Mouse (Mus musculus): ENCODE results near the gene Lrrc26. TPM values are rescaled to one million over a fixed set of nuclear protein-coding genes. Genes with fewer than 3 reads are reported as not detected.
A peak's percentile ranks its signal among the peaks of the same experiment; 100 is the strongest.

The Lrrc26 gene
- polyA plus RNA-seq, 1 experiment from 2014 or later = not detected

DNA sequence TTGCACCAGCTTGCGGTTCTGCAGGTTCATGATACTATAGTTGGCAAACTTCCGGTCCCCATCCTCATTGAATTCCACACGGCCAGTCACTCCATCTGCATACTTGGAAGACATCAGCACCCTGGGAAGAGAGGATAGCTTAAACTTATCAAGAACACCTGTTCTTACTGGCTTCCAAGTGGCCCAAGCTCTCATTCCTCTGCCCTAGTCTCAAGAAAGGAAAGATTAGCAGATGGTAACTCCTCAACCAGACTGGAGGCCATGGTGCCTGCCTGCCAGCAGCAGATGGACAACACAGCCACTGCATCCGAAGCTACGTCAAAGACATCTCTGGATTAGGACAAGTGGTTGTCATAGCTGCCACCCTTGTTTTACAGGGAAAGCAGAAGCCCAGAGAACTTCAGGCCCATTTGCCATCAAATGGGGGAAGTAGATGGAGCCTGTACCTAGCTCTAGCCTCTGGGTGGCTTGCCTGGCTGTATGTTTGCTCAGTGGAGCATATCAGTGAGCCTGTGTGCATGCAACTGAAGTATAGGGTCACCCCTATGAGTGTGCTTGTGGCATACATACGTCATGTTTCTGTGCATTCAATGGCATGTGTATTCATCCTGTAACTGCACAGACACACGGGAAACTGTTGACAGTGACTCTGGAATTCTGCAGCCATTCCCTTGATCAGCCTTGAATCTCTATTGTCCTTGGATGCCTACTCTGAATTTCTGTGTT, 14.4 kb downstream of the Lrrc26 start:
- no peaks in the 10 kb centered on the region for H3K36me3 ChIP-seq (ENCODE audit: control insufficient read depth, insufficient read depth, low read length)
- no peak for ATAC-seq (ENCODE audit: insufficient number of reproducible peaks, insufficient read depth, low FRiP score, low read depth)
- H3K27ac ChIP-seq (replicated peaks in 1 of 2; ENCODE audit: control insufficient read depth in 1 of 2, insufficient read depth in 1 of 2, low read depth in 2 of 2, low read length in 2 of 2) = no peak overlapping the region
- H3K27me3 ChIP-seq (ENCODE audit: control insufficient read depth, insufficient read depth, low read length) = peaks cover 65% of the 10 kb centered on the region
- 69% methylated on average over 7 of the region's 7 CpGs for WGBS
- H3K4me3 ChIP-seq (ENCODE audit: control insufficient read depth in 1 of 2, insufficient read depth in 1 of 2, low read depth in 1 of 2, low read length in 2 of 2) = no peak overlapping the region
- H3K4me1 ChIP-seq (ENCODE audit: control insufficient read depth in 2 of 2, insufficient read depth in 2 of 2, low read length in 2 of 2) = peaks cover 4 to 5% of the 10 kb centered on the region in 2 experiments; a peak in 1 of 4 replicates
- no peak overlapping the region for H3K9ac ChIP-seq (ENCODE audit: low read length)
- no peak overlapping the region for H3K4me2 ChIP-seq (ENCODE audit: low read length)
- H3K9me3 ChIP-seq (ENCODE audit: control insufficient read depth, low read length) = no peaks in the 10 kb centered on the region

DNA sequence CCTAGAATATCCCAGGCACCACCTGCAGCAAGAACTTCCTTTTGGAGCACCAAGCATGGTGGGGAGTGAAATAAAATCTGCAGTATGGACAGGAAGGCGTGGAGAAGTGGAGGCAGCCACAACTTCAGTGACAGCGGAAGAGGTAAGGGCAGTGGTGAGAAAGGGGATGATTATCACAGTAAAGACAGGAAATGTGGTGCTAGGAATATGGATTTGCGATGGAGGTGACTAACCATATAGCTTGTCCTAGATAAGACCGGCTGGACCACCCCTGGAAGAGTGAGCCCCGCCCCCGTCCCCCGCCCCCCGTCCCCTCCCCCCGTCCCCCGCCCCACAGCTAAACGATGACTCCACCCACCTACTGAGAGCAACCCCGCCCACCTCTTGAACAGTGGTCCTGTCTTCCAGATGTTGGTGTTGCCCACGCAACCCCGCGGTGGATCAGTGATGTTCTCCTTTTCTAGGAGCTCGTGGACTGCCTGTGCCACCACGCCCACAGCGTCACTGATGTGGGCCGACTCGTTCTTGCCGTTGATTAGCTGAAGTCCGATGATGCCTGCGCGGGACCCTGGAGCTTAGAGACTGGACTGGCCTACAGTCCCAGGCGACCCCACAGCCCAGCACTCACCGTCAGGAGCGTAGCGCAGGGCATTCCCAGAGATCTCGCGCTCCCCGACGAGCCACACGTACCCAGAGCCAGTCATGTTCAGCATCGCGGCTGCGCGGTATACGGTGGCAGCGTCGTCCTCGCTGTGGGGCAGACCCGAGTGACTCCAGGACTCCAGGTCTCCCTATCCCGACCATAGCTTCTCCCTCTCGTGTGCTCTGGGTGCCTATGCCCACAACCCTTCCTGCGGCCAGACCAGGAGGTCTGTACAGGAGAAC, 15.2 kb downstream of the Lrrc26 start:
- ATAC-seq (ENCODE audit: insufficient number of reproducible peaks, insufficient read depth, low FRiP score, low read depth) = 0 out of 2 replicates have a peak, but pooled peaks have one; percentile 26
- 3% methylated on average over 41 of the region's 45 CpGs for WGBS
- peaks cover 72% of the 10 kb centered on the region for H3K27me3 ChIP-seq (ENCODE audit: control insufficient read depth, insufficient read depth, low read length)

DNA sequence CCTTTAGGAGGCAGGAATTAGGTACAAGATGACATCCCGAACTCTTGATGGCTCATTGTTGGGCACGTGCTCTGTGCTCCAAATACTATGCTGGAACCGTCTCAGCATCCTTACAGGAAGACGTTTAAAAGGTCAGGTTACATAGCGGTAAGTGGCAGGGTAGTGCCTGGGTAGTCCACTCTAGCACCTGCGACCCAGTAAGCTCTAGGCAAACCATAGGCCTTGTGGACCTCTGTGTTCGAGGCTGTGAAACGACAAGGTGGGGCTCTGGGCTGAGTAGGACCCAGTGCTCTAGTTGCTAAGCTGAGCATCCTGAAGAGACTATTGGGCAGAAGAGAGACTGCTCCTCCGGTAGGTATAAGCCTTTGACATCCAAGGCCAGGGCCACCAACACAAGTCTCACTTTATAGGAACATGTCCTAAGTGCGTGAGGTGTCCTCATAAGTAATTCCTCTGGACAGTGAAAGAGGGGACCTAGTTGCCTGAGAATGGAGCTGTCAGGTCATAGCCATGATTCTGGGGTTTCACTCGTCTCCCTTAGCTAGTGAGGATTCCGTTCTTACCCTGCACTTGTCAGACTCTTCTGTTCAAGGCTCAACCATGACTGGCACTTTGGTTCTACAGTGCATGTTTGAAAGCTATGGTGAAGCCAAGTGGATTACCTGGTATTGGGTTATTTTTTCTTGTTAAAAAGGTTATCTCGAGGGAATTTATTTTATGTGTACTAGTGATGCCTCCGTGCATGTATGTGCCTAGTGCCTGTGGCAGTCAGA, 16.1 kb downstream of the Lrrc26 start:
- H3K4me1 ChIP-seq (ENCODE audit: control insufficient read depth in 2 of 2, insufficient read depth in 2 of 2, low read length in 2 of 2) = peaks cover 4 to 5% of the 10 kb centered on the region in 2 experiments; a peak in 1 of 4 replicates
- no peak overlapping the region for H3K4me3 ChIP-seq (ENCODE audit: control insufficient read depth in 1 of 2, insufficient read depth in 1 of 2, low read depth in 1 of 2, low read length in 2 of 2)
- H3K9ac ChIP-seq (ENCODE audit: low read length) = no peak overlapping the region
- no peak overlapping the region for H3K27ac ChIP-seq (replicated peaks in 1 of 2; ENCODE audit: control insufficient read depth in 1 of 2, insufficient read depth in 1 of 2, low read depth in 2 of 2, low read length in 2 of 2)
- H3K27me3 ChIP-seq (ENCODE audit: control insufficient read depth, insufficient read depth, low read length) = peaks cover 80% of the 10 kb centered on the region
- WGBS = 42% methylated on average over 14 of the region's 14 CpGs
- peak overlapping the region; percentile 73 for H3K4me2 ChIP-seq (ENCODE audit: low read length)
- no peaks in the 10 kb centered on the region for H3K36me3 ChIP-seq (ENCODE audit: control insufficient read depth, insufficient read depth, low read length)
- no peaks in the 10 kb centered on the region for H3K9me3 ChIP-seq (ENCODE audit: control insufficient read depth, low read length)
- no peak for ATAC-seq (ENCODE audit: insufficient number of reproducible peaks, insufficient read depth, low FRiP score, low read depth)

More for the DNA sequence above, 15.2 kb downstream of the Lrrc26 start:
- Histone ChIP-seq H3K4me1 (ENCODE audit: control insufficient read depth in 2 of 2, insufficient read depth in 2 of 2, low read length in 2 of 2) (peaks cover 4 to 5% of the 10 kb centered on the region in 2 experiments; a peak in 1 of 4 replicates), H3K9me3 (ENCODE audit: control insufficient read depth, low read length) (no peaks in the 10 kb centered on the region), H3K4me3 (ENCODE audit: control insufficient read depth in 1 of 2, insufficient read depth in 1 of 2, low read depth in 1 of 2, low read length in 2 of 2) (peak overlapping the region; percentile 31 to 44), H3K4me2 (ENCODE audit: low read length) (peak overlapping the region; percentile 73), H3K36me3 (ENCODE audit: control insufficient read depth, insufficient read depth, low read length) (no peaks in the 10 kb centered on the region), H3K27ac (replicated peaks in 1 of 2; ENCODE audit: control insufficient read depth in 1 of 2, insufficient read depth in 1 of 2, low read depth in 2 of 2, low read length in 2 of 2) (no peak overlapping the region), H3K9ac (ENCODE audit: low read length) (peak overlapping the region; percentile 25; the same call in 1 of the 2 replicates)

DNA sequence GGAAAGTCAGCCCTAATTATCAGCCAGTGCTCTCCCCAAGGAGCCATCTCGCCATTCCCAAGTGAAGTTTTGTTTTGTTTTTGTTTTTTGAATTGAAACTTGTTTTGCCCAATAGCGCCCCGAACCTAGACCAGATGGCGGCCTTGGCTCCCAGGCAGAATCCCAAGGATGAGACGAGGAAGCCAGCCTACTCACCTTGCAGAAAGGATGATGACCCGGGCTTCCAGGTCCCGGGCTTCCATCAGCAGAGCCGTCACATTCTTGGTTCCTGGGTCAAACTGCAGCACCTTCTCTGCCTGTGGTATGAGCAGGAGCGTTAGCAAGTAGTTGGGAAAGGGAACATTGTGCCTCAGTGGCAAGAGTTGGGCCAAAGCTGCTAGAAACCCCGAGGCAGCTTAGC, 20.5 kb downstream of the Lrrc26 start:
- WGBS = 47% methylated on average over 10 of the region's 10 CpGs
- Histone ChIP-seq H3K36me3 (ENCODE audit: control insufficient read depth, insufficient read depth, low read length) (no peaks in the 10 kb centered on the region), H3K4me2 (ENCODE audit: low read length) (no peak overlapping the region), H3K4me1 (ENCODE audit: control insufficient read depth in 2 of 2, insufficient read depth in 2 of 2, low read length in 2 of 2) (0 out of 4 replicates have a peak, but pooled peaks cover 0 to 1% of the 10 kb centered on the region in 2 experiments), H3K27me3 (ENCODE audit: control insufficient read depth, insufficient read depth, low read length) (peaks cover 87% of the 10 kb centered on the region), H3K4me3 (ENCODE audit: control insufficient read depth in 1 of 2, insufficient read depth in 1 of 2, low read depth in 1 of 2, low read length in 2 of 2) (no peak overlapping the region), H3K9me3 (ENCODE audit: control insufficient read depth, low read length) (no peaks in the 10 kb centered on the region), H3K9ac (ENCODE audit: low read length) (no peak overlapping the region), H3K27ac (replicated peaks in 1 of 2; ENCODE audit: control insufficient read depth in 1 of 2, insufficient read depth in 1 of 2, low read depth in 2 of 2, low read length in 2 of 2) (no peak overlapping the region)
- ATAC-seq (ENCODE audit: insufficient number of reproducible peaks, insufficient read depth, low FRiP score, low read depth) = no peak

DNA sequence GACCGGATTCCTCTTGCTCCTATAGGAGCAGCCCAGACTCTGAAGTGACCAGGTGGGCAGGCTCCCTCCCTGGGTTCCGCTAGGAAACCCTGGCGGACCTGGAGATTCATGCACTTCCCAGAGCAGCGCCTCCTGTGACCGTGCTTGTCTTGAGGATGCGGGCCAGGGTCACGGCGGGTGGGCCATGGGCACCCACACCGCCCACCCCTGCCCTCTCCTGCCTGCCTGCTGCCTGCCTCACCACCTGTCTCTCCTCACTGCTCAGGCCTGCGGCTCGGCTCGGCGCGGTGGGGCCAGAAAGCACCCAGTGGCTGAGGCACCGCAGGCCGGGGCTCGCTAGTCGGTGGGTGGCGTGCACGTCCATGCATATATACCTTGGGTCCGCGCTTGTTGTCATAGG, 21.3 kb downstream of the Lrrc26 start:
- no peak overlapping the region for H3K9ac ChIP-seq (ENCODE audit: low read length)
- WGBS = 1% methylated on average over 21 of the region's 22 CpGs
- no peaks in the 10 kb centered on the region for H3K4me1 ChIP-seq (ENCODE audit: control insufficient read depth in 2 of 2, insufficient read depth in 2 of 2, low read length in 2 of 2)
- H3K27ac ChIP-seq (replicated peaks in 1 of 2; ENCODE audit: control insufficient read depth in 1 of 2, insufficient read depth in 1 of 2, low read depth in 2 of 2, low read length in 2 of 2) = no peak overlapping the region
- no peaks in the 10 kb centered on the region for H3K36me3 ChIP-seq (ENCODE audit: control insufficient read depth, insufficient read depth, low read length)
- peaks cover 80% of the 10 kb centered on the region for H3K27me3 ChIP-seq (ENCODE audit: control insufficient read depth, insufficient read depth, low read length)
- no peaks in the 10 kb centered on the region for H3K9me3 ChIP-seq (ENCODE audit: control insufficient read depth, low read length)
- ATAC-seq (ENCODE audit: insufficient number of reproducible peaks, insufficient read depth, low FRiP score, low read depth) = no peak
- H3K4me2 ChIP-seq (ENCODE audit: low read length) = no peak overlapping the region
- no peak overlapping the region for H3K4me3 ChIP-seq (ENCODE audit: control insufficient read depth in 1 of 2, insufficient read depth in 1 of 2, low read depth in 1 of 2, low read length in 2 of 2)

DNA sequence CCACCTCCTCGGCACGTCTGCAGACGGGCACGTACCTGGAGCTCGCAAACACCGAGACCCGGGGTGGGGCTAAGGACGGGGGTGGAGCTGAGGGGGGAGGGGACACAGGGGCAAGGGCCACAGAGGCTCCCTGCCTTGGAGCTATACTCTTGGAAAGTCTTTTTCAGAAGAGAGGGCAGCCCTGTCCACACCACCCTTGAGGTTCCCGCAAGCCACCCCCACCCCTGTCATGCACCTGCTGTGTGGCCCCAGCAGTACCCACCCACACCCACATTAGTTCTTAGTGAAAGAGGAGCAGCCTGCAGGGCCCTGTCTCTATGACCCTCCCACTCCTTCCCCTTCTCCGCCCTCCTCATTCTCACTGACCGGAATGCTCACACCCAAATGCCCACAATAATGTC, 21.8 kb downstream of the Lrrc26 start:
- no peak overlapping the region for H3K4me3 ChIP-seq (ENCODE audit: control insufficient read depth in 1 of 2, insufficient read depth in 1 of 2, low read depth in 1 of 2, low read length in 2 of 2)
- H3K9me3 ChIP-seq (ENCODE audit: control insufficient read depth, low read length) = no peaks in the 10 kb centered on the region
- ATAC-seq (ENCODE audit: insufficient number of reproducible peaks, insufficient read depth, low FRiP score, low read depth) = no peak
- no peaks in the 10 kb centered on the region for H3K36me3 ChIP-seq (ENCODE audit: control insufficient read depth, insufficient read depth, low read length)
- no peak overlapping the region for H3K27ac ChIP-seq (replicated peaks in 1 of 2; ENCODE audit: control insufficient read depth in 1 of 2, insufficient read depth in 1 of 2, low read depth in 2 of 2, low read length in 2 of 2)
- no peaks in the 10 kb centered on the region for H3K4me1 ChIP-seq (ENCODE audit: control insufficient read depth in 2 of 2, insufficient read depth in 2 of 2, low read length in 2 of 2)
- WGBS = 6% methylated on average over 11 of the region's 11 CpGs
- no peak overlapping the region for H3K9ac ChIP-seq (ENCODE audit: low read length)
- no peak overlapping the region for H3K4me2 ChIP-seq (ENCODE audit: low read length)
- peaks cover 80% of the 10 kb centered on the region for H3K27me3 ChIP-seq (ENCODE audit: control insufficient read depth, insufficient read depth, low read length)

Measured in heart, embryonic 14.5 days (tissue).